Mouse (Mus musculus) embryonic facial prominence, embryonic 11.5 days (tissue): ENCODE measurements around the gene Gm6482. TPM values are rescaled to one million over a fixed set of nuclear protein-coding genes. Genes with fewer than 3 reads are reported as not detected.
A peak's percentile ranks its signal among the peaks of the same experiment; 100 is the strongest.
"Not testable (repeated sequence)": the region's sequence is repeated elsewhere in the genome, so short reads cannot be mapped to it uniquely, and the experiment has no call there.

ENCODE experiments used
- ATAC-seq: fragments of 200-750 bp; cut with Nextera tagmentation; replicated peaks from 2 replicates; pipeline ENCODE4 v1.8.0; 2017; ENCODE audit warnings: low read depth; ENCODE audit not compliant: insufficient number of reproducible peaks, low FRiP score, low TSS enrichment
- DNase-seq: peaks from one replicate; pipeline ENCODE4 v3.0.0-alpha.2; 2015; ENCODE audit warnings: low spot score
- H3K27ac ChIP-seq: fragments of 300-500 bp; sonication (generic); replicated peaks from 2 replicates; pipeline ENCODE4 v1.5.1; 2014; ENCODE audit warnings: mild to moderate bottlenecking, low read depth, low read length, control low read depth
- H3K27me3 ChIP-seq: fragments of 300-500 bp; sonication (generic); 2 replicates; pipeline ENCODE4 v1.6.1; 2014; ENCODE audit warnings: mild to moderate bottlenecking, low read length, moderate library complexity, mixed read lengths; ENCODE audit not compliant: control insufficient read depth, insufficient read depth
- H3K36me3 ChIP-seq: fragments of 300-500 bp; sonication (generic); replicated peaks from 2 replicates; pipeline ENCODE4 v1.6.1; 2014; ENCODE audit warnings: low read depth, mild to moderate bottlenecking, low read length, moderate library complexity, mixed read lengths; ENCODE audit not compliant: control insufficient read depth, insufficient read depth
- H3K4me1 ChIP-seq: fragments of 300-500 bp; sonication (generic); 2 replicates; pipeline ENCODE4 v1.6.1; 2014; ENCODE audit warnings: low read length, mixed read lengths; ENCODE audit not compliant: control insufficient read depth, insufficient read depth
- H3K4me2 ChIP-seq: fragments of 300-500 bp; sonication (generic); 2 replicates; pipeline ENCODE4 v1.6.1; 2014; ENCODE audit warnings: low read depth, mild to moderate bottlenecking, control low read depth, low read length, moderate library complexity
- H3K4me3 ChIP-seq: fragments of 300-500 bp; sonication (generic); 2 replicates; pipeline ENCODE4 v1.5.1; 2014; ENCODE audit warnings: low read depth, low read length, control low read depth
- H3K9ac ChIP-seq: fragments of 300-500 bp; sonication (generic); replicated peaks from 2 replicates; pipeline ENCODE4 v1.6.1; 2014; ENCODE audit warnings: mild to moderate bottlenecking, control low read depth, low read length
- H3K9me3 ChIP-seq: fragments of 300-500 bp; sonication (generic); replicated peaks from 2 replicates; pipeline ENCODE4 v1.6.1; 2016; ENCODE audit warnings: mild to moderate bottlenecking, low read length, inconsistent platforms, mixed read lengths; ENCODE audit not compliant: control insufficient read depth
- WGBS: fragments of 180-500 bp; shearing (Covaris S2); extraction: QIAGEN DNeasy Blood & Tissue Kit; methylation state at CpG from one replicate; pipeline ENCODE4 v1.1.7; 2014; 5-methylcytosine and 5-hydroxymethylcytosine counted together
- polyA plus RNA-seq: library from polyadenylated mRNA; unstranded; fragments of >200 nt; fragmentation: Nextera tagmentation; extraction: Ambion mirVana; gene quantifications from 2 replicates; pipeline ENCODE4 v1.2.1, GENCODE M21; 2014

Gm6482 gene
- not detected in 2 replicates for polyA plus RNA-seq

GRCm38 (mm10) chr14:41408181-41408580 is at the start of gene Gm6482:
Gm6482 (minus strand) TSS chr14:41408281.
- not testable (repeated sequence) for H3K27ac ChIP-seq, H3K9ac ChIP-seq, ATAC-seq, H3K27me3 ChIP-seq, H3K36me3 ChIP-seq, H3K4me1 ChIP-seq, H3K4me3 ChIP-seq, DNase-seq, H3K4me2 ChIP-seq, H3K9me3 ChIP-seq
- no CpG with 5 or more reads among the region's 2 CpGs for WGBS

GRCm38 (mm10) chr14:41453418-41453817 is 45.3 kb upstream of the Gm6482 start, which contains the start of gene Gm7954:
Gm7954 (minus strand) TSS chr14:41453518.
- no CpG with 5 or more reads among the region's 2 CpGs for whole genome bisulfite sequencing
- H3K9me3 ChIP-seq, H3K36me3 ChIP-seq, H3K27ac ChIP-seq, H3K4me2 ChIP-seq, H3K4me3 ChIP-seq, DNase-seq, H3K27me3 ChIP-seq, H3K9ac ChIP-seq, ATAC-seq, H3K4me1 ChIP-seq: not testable (repeated sequence)

GRCm38 (mm10) chr14:41425393-41426075 is 17.5 kb upstream of the Gm6482 start:
- H3K9me3 ChIP-seq, H3K27ac ChIP-seq, H3K4me3 ChIP-seq, H3K27me3 ChIP-seq, ATAC-seq, H3K4me1 ChIP-seq, H3K4me2 ChIP-seq, H3K36me3 ChIP-seq, H3K9ac ChIP-seq: not testable (repeated sequence)
- 13% methylated on average over 10 of the region's 16 CpGs for WGBS
- DNase-seq, result peak; percentile 23

- H3K36me3 ChIP-seq, H3K27ac ChIP-seq, DNase-seq, H3K9ac ChIP-seq, H3K4me3 ChIP-seq, ATAC-seq, H3K4me1 ChIP-seq, H3K9me3 ChIP-seq, H3K27me3 ChIP-seq, H3K4me2 ChIP-seq: not testable (repeated sequence)
- WGBS, result 11% methylated on average over 9 of the region's 14 CpGs
Observed at GRCm38 (mm10) chr14:41424694-41425093, 16.6 kb upstream of the Gm6482 start.

GRCm38 (mm10) chr14:41386279-41386678 is 21.8 kb downstream of the Gm6482 start, which contains the start of gene Gm7945:
Gm7945 (minus strand) TSS chr14:41386379.
- DNase-seq, H3K4me2 ChIP-seq, H3K4me1 ChIP-seq, H3K27ac ChIP-seq, H3K27me3 ChIP-seq, H3K9me3 ChIP-seq, H3K9ac ChIP-seq, H3K36me3 ChIP-seq, ATAC-seq, H3K4me3 ChIP-seq: not testable (repeated sequence)
- WGBS, result no CpG with 5 or more reads among the region's 3 CpGs

Other genes starting within 250 kb of the Gm6482 start
- gene Sftpd, start 223.1 kb downstream of the Gm6482 start, polyA plus RNA-seq, result not detected in 2 replicates
- 0.11 TPM in 2 replicates for gene Gm2832, start 129.5 kb downstream of the Gm6482 start, polyA plus RNA-seq
- gene Gm5798, start 59.7 kb downstream of the Gm6482 start, polyA plus RNA-seq, result not detected in 2 replicates
- not detected in 2 replicates for gene Gm7945, start 21.9 kb downstream of the Gm6482 start, polyA plus RNA-seq
- gene Gm7954, start 45.2 kb upstream of the Gm6482 start, polyA plus RNA-seq, result not detected in 2 replicates
- gene Gm3486, start 81.2 kb upstream of the Gm6482 start, polyA plus RNA-seq, result not detected in 2 replicates
- gene Gm7970, start 147.3 kb upstream of the Gm6482 start, polyA plus RNA-seq, result not detected in 2 replicates
- not detected in 2 replicates for gene 1700049E17Rik2, start 164.9 kb upstream of the Gm6482 start, polyA plus RNA-seq
- gene Gm3072, start 216.3 kb upstream of the Gm6482 start, polyA plus RNA-seq, result not detected in 2 replicates
- not detected in 2 replicates for gene Gm3676, start 238.2 kb upstream of the Gm6482 start, polyA plus RNA-seq